Mouse (Mus musculus): ENCODE data around the gene Arhgap19.

DNA sequence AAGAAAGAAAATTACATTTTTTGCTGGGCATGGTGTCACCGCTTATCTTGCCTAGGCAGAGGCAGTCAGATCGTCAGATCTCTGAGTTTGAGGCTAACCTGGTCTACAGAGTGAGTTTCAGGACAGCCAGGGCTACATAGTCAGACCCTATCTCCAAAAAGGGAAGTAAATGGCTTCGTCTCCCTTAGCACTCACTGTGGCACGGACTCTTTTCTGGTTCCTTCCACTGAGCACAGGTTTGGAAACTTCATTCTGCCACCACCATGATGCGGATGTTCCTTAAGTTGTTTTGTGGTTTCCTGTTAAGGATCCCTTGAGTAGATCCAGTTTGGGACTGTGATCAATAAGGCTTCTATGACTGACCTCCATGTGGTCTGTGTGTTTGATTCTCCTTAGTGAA is 23.1 kb upstream of the Arhgap19 start:
- TF ChIP-seq CTCF (conservative IDR thresholded peaks at IDR 0.05 in 1 of 2, IDR thresholded peaks at IDR 0.05 in 1 of 2; ENCODE audit: low read depth in 2 of 2, low read length in 2 of 2) (no peak), POLR2A (IDR thresholded peaks at IDR 0.05; ENCODE audit: low read depth, low read length) (no peak), CHD2 (IDR thresholded peaks at IDR 0.05; ENCODE audit: low read length) (no peak), EP300 (IDR thresholded peaks at IDR 0.05; ENCODE audit: low read length) (no peak), RCOR1 (conservative IDR thresholded peaks at IDR 0.05; ENCODE audit: low read depth, low read length) (no peak), MAX (IDR thresholded peaks at IDR 0.05; ENCODE audit: low read length) (no peak), MXI1 (IDR thresholded peaks at IDR 0.05; ENCODE audit: low read depth, low read length) (no peak), ETS1 (conservative IDR thresholded peaks at IDR 0.05; ENCODE audit: low read depth, low read length) (no peak), MAZ (IDR thresholded peaks at IDR 0.05; ENCODE audit: low read depth, low read length) (no peak), ZMIZ1 (IDR thresholded peaks at IDR 0.05; ENCODE audit: low read depth, low read length) (no peak)

Data from CH12.LX (cell line).